ENCODE assay signal across 32 mouse cellular contexts in genomic region chr2:164449341-164450042, GRCm38 (mm10). TPM values are rescaled to one million over a fixed set of nuclear protein-coding genes. Genes with fewer than 3 reads are reported as not detected.
DNase-seq lines count a peak whose midpoint lies in the region; ATAC-seq and TF ChIP-seq lines count a peak whose summit lies in the region.
"Had no signal": no experiment of that assay in that cellular context is flagged by ENCODE, and none has a peak within 500 bp of the region (broad histone marks: within the 10 kb centered on the region; RNA-seq: fewer than 3 reads in every experiment).

No protein-coding gene starts in this region.

- H3K4me2 ChIP-seq in heart, embryonic 11.5 days, result no peak overlapping the region
- no peak overlapping the region for H3K4me2 ChIP-seq in limb, embryonic 14.5 days (replicated peaks; ENCODE audit: low read depth, low read length, severe bottlenecking)
- H3K4me2 ChIP-seq in embryonic facial prominence, embryonic 14.5 days (ENCODE audit: low read depth, low read length), result no peak overlapping the region
- H3K4me2 ChIP-seq in lung, postnatal 0 days (replicated peaks; ENCODE audit: low read depth, low read length), result no peak overlapping the region
- H3K4me2 ChIP-seq: forebrain, embryonic 13.5 days; hindbrain, embryonic 13.5 days; liver, embryonic 13.5 days had no signal

- ATAC-seq in heart, embryonic 11.5 days (replicated peaks; ENCODE audit: insufficient number of reproducible peaks, low FRiP score, low TSS enrichment), result no peak
- ATAC-seq in limb, embryonic 14.5 days (ENCODE audit: low FRiP score, low read depth), result no peak
- ATAC-seq in embryonic facial prominence, embryonic 14.5 days (ENCODE audit: low read depth), result peak; percentile 51; the same call in 1 of the 2 replicates
- ATAC-seq in lung, postnatal 0 days, result peak; percentile 78
- ATAC-seq: forebrain, embryonic 13.5 days; inflammation-experienced regulatory T-cells, adult 6 months had no signal

- intact Hi-C loops in heart, adult 2 months (cut with DNase I), result no loop called here

- 55% methylated on average over 14 of the region's 14 CpGs for WGBS in heart, embryonic 11.5 days (ENCODE audit: insufficient replicate concordance)
- 73% methylated on average over 14 of the region's 14 CpGs for WGBS in heart, adult 2 months
- WGBS in limb, embryonic 14.5 days, result 85% methylated on average over 14 of the region's 14 CpGs
- 87% methylated on average over 14 of the region's 14 CpGs for WGBS in limb, embryonic 10.5 days
- 72% methylated on average over 14 of the region's 14 CpGs for whole genome bisulfite sequencing in embryonic facial prominence, embryonic 14.5 days
- 50% methylated on average over 14 of the region's 14 CpGs for WGBS in lung, postnatal 0 days

- H3K9ac ChIP-seq in heart, embryonic 11.5 days (ENCODE audit: low read depth, low read length), result no peak overlapping the region
- H3K9ac ChIP-seq in heart, adult 2 months (ENCODE audit: low read depth, low read length), result no peak overlapping the region
- no peak overlapping the region for H3K9ac ChIP-seq in limb, embryonic 14.5 days (ENCODE audit: low read depth, low read length, severe bottlenecking)
- no peak overlapping the region for H3K9ac ChIP-seq in embryonic facial prominence, embryonic 14.5 days (ENCODE audit: low read depth, low read length)
- no peak overlapping the region for H3K9ac ChIP-seq in lung, postnatal 0 days (replicated peaks; ENCODE audit: low read depth)
- H3K9ac ChIP-seq: forebrain, embryonic 13.5 days; hindbrain, embryonic 13.5 days; liver, embryonic 13.5 days had no signal

- H3K79me2 ChIP-seq in heart, adult 2 months (replicated peaks; ENCODE audit: control insufficient read depth, insufficient read depth, low read length), result no peaks in the 10 kb centered on the region

- TF ChIP-seq CTCF in heart, adult 2 months (IDR thresholded peaks at IDR 0.05), result no peak
- no peak for TF ChIP-seq CTCF in lung, postnatal 0 days (IDR thresholded peaks at IDR 0.05)

- H3K4me1 ChIP-seq in heart, embryonic 11.5 days (ENCODE audit: control insufficient read depth, insufficient read depth, low read length), result peaks cover 15% of the 10 kb centered on the region
- H3K4me1 ChIP-seq in heart, adult 2 months (ENCODE audit: control insufficient read depth, insufficient read depth, low read length), result peaks cover 6% of the 10 kb centered on the region
- H3K4me1 ChIP-seq in limb, embryonic 14.5 days (ENCODE audit: control insufficient read depth, insufficient read depth, low read length), result peaks cover 19% of the 10 kb centered on the region
- H3K4me1 ChIP-seq in limb, embryonic 10.5 days, result peaks cover 21% of the 10 kb centered on the region
- peaks cover 14% of the 10 kb centered on the region for H3K4me1 ChIP-seq in embryonic facial prominence, embryonic 14.5 days (ENCODE audit: control insufficient read depth, insufficient read depth, low read length)
- peaks cover 23% of the 10 kb centered on the region; the same call in 1 of the 2 replicates for H3K4me1 ChIP-seq in lung, postnatal 0 days (ENCODE audit: insufficient read depth, low read depth, low read length)
- H3K4me1 ChIP-seq: forebrain, embryonic 13.5 days; hindbrain, embryonic 13.5 days; midbrain, embryonic 10.5 days had no signal

- no peak for DNase-seq in heart, adult 2 months
- no peak for DNase-seq in limb, embryonic 14.5 days (ENCODE audit: low spot score)
- no peak for DNase-seq in limb, embryonic 10.5 days (ENCODE audit: low spot score)
- peak; percentile 43 for DNase-seq in embryonic facial prominence, embryonic 14.5 days (ENCODE audit: low spot score)
- DNase-seq in lung, postnatal 0 days (ENCODE audit: low spot score), result peak; percentile 71
- DNase-seq in adrenal gland, postnatal 4 days (ENCODE audit: low spot score in 2 of 2), result no peak
- DNase-seq: adrenal gland, postnatal 14 days; cerebellum, adult 11-12 months; cerebellum, postnatal 25 days; embryo, embryonic 11 days; gastrocnemius, postnatal 14 days; kidney, postnatal 36 days; layer of hippocampus, adult 9-11 months; left cerebral cortex, postnatal 4 days; liver, embryonic 13.5 days; right cerebral cortex, adult 18-20 months; thymus, adult 2 months had no signal

- no peak for TF ChIP-seq EP300 in heart, adult 2 months (IDR thresholded peaks at IDR 0.05; ENCODE audit: insufficient read depth, low read depth, low read length)
- peak; percentile 43; the same call in 1 of the 2 replicates for TF ChIP-seq EP300 in lung, postnatal 0 days (IDR thresholded peaks at IDR 0.05)

- H3K4me3 ChIP-seq in heart, embryonic 11.5 days (ENCODE audit: low read depth, low read length), result no peak overlapping the region
- H3K4me3 ChIP-seq in heart, adult 2 months, result no peak overlapping the region
- no peak overlapping the region for H3K4me3 ChIP-seq in limb, embryonic 14.5 days (replicated peaks; ENCODE audit: low read length)
- H3K4me3 ChIP-seq in limb, embryonic 10.5 days, result no peak overlapping the region
- H3K4me3 ChIP-seq in embryonic facial prominence, embryonic 14.5 days (ENCODE audit: low read depth, low read length), result no peak overlapping the region
- H3K4me3 ChIP-seq in lung, postnatal 0 days (ENCODE audit: low read depth, low read length), result no peak overlapping the region
- H3K4me3 ChIP-seq: forebrain, embryonic 13.5 days; hindbrain, embryonic 13.5 days; left cerebral cortex, adult 2 months; liver, embryonic 13.5 days; midbrain, embryonic 10.5 days had no signal

- H3K9me3 ChIP-seq in heart, embryonic 11.5 days (replicated peaks; ENCODE audit: control insufficient read depth, low read length), result no peaks in the 10 kb centered on the region
- no peaks in the 10 kb centered on the region for H3K9me3 ChIP-seq in limb, embryonic 14.5 days (ENCODE audit: control insufficient read depth, low read length)
- no peaks in the 10 kb centered on the region for H3K9me3 ChIP-seq in limb, embryonic 10.5 days (replicated peaks)
- H3K9me3 ChIP-seq in embryonic facial prominence, embryonic 14.5 days (ENCODE audit: control insufficient read depth, low read length), result peaks cover 4% of the 10 kb centered on the region; the same call in 1 of the 2 replicates
- H3K9me3 ChIP-seq in lung, postnatal 0 days (ENCODE audit: low read length), result no peaks in the 10 kb centered on the region
- H3K9me3 ChIP-seq: forebrain, embryonic 13.5 days; hindbrain, embryonic 13.5 days; liver, embryonic 13.5 days; midbrain, embryonic 10.5 days had no signal

- no peaks in the 10 kb centered on the region for H3K36me3 ChIP-seq in heart, embryonic 11.5 days (ENCODE audit: control insufficient read depth, insufficient read depth, low read length)
- no peaks in the 10 kb centered on the region for H3K36me3 ChIP-seq in heart, adult 2 months (ENCODE audit: control insufficient read depth, insufficient read depth, low read length)
- H3K36me3 ChIP-seq in limb, embryonic 14.5 days (ENCODE audit: control insufficient read depth, insufficient read depth, low read length), result no peaks in the 10 kb centered on the region
- H3K36me3 ChIP-seq in limb, embryonic 10.5 days, result no peaks in the 10 kb centered on the region
- no peaks in the 10 kb centered on the region for H3K36me3 ChIP-seq in embryonic facial prominence, embryonic 14.5 days (ENCODE audit: control insufficient read depth, insufficient read depth, low read length)
- H3K36me3 ChIP-seq in lung, postnatal 0 days (ENCODE audit: insufficient read depth, low read length), result no peaks in the 10 kb centered on the region
- H3K36me3 ChIP-seq: hindbrain, embryonic 13.5 days; liver, embryonic 13.5 days; midbrain, embryonic 10.5 days had no signal

- peak overlapping the region; percentile 7; the same call in 1 of the 2 replicates for H3K27ac ChIP-seq in heart, embryonic 11.5 days (ENCODE audit: low read depth, low read length)
- H3K27ac ChIP-seq in heart, adult 2 months, result no peak overlapping the region
- 0 out of 2 replicates have a peak overlapping the region, but pooled peaks have one; percentile 33 for H3K27ac ChIP-seq in limb, embryonic 14.5 days (replicated peaks; ENCODE audit: low read depth, low read length)
- no peak overlapping the region for H3K27ac ChIP-seq in limb, embryonic 10.5 days
- peak overlapping the region; percentile 65 for H3K27ac ChIP-seq in embryonic facial prominence, embryonic 14.5 days (replicated peaks; ENCODE audit: low read depth, low read length)
- H3K27ac ChIP-seq in lung, postnatal 0 days (ENCODE audit: low read length), result peak overlapping the region; percentile 81
- H3K27ac ChIP-seq: forebrain, embryonic 13.5 days; hindbrain, embryonic 13.5 days; left cerebral cortex, adult 2 months; liver, embryonic 13.5 days; macrophage; midbrain, embryonic 10.5 days had no signal

- H3K27me3 ChIP-seq in heart, embryonic 11.5 days (ENCODE audit: control insufficient read depth, insufficient read depth, low read length), result no peaks in the 10 kb centered on the region
- no peaks in the 10 kb centered on the region for H3K27me3 ChIP-seq in heart, adult 2 months (ENCODE audit: control insufficient read depth, insufficient read depth, low read length)
- no peaks in the 10 kb centered on the region for H3K27me3 ChIP-seq in limb, embryonic 14.5 days (ENCODE audit: control insufficient read depth, insufficient read depth, low read length)
- H3K27me3 ChIP-seq in limb, embryonic 10.5 days (ENCODE audit: low read depth, poor library complexity, severe bottlenecking), result 0 out of 2 replicates have a peak, but pooled peaks cover 7% of the 10 kb centered on the region
- H3K27me3 ChIP-seq in embryonic facial prominence, embryonic 14.5 days (replicated peaks; ENCODE audit: control insufficient read depth, insufficient read depth, low read length), result no peaks in the 10 kb centered on the region
- no peaks in the 10 kb centered on the region for H3K27me3 ChIP-seq in lung, postnatal 0 days (replicated peaks; ENCODE audit: insufficient read depth, low read length)
- H3K27me3 ChIP-seq: hindbrain, embryonic 13.5 days had no signal

- no peak for TF ChIP-seq POLR2A in heart, adult 2 months (IDR thresholded peaks at IDR 0.05; ENCODE audit: insufficient read depth, low read depth, low read length)
- TF ChIP-seq POLR2A in limb, embryonic 14.5 days (IDR thresholded peaks at IDR 0.05; ENCODE audit: borderline replicate concordance, extremely low read depth, insufficient read depth, insufficient read length), result no peak

RNA-seq across cellular contexts. Expression of gene Sdc4, which starts 5.8 kb away (rescaled TPM):
- polyA plus RNA-seq in heart, embryonic 11.5 days (2014; fragmentation: Nextera tagmentation; extraction: Ambion mirVana), result 33.9 and 34.6 TPM in 2 replicates
- total RNA-seq in heart, adult 2 months (2021), result 10 to 100 TPM; 20.2 to 26.0 TPM
- 14.7 and 15.5 TPM in 2 replicates for polyA plus RNA-seq in heart, adult 2 months (2012; rRNA removed)
- polyA plus RNA-seq in limb, embryonic 14.5 days (2012; rRNA removed), result 27.4 and 29.7 TPM in 2 replicates
- polyA plus RNA-seq in limb, embryonic 14.5 days (2014; fragmentation: Nextera tagmentation; extraction: Ambion mirVana), result 65.9 and 68.2 TPM in 2 replicates
- 22.1 and 24.2 TPM in 2 replicates for polyA plus RNA-seq in limb, embryonic 10.5 days (2016; fragmentation: Nextera tagmentation; extraction: Ambion mirVana)
- 57.1 and 58.4 TPM in 2 replicates for polyA plus RNA-seq in embryonic facial prominence, embryonic 14.5 days (2014; fragmentation: Nextera tagmentation; extraction: Ambion mirVana)
- polyA plus RNA-seq in lung, postnatal 0 days (2015; fragmentation: Nextera tagmentation; extraction: Ambion mirVana), result 217 and 289 TPM in 2 replicates
- 10 to 100 TPM; 75.2 to 93.9 TPM for total RNA-seq in adrenal gland, postnatal 4 days (2021)
- total RNA-seq: MEL had no signal

RNA-seq across cellular contexts. Expression of gene Sys1, which starts 7.3 kb away (rescaled TPM):
- 37.0 and 42.3 TPM in 2 replicates for polyA plus RNA-seq in heart, embryonic 11.5 days (2014; fragmentation: Nextera tagmentation; extraction: Ambion mirVana)
- 10 to 100 TPM; 21.1 to 26.4 TPM for total RNA-seq in heart, adult 2 months (2021)
- polyA plus RNA-seq in heart, adult 2 months (2012; rRNA removed), result 52.0 and 55.0 TPM in 2 replicates
- 48.4 and 68.8 TPM in 2 replicates for polyA plus RNA-seq in limb, embryonic 14.5 days (2012; rRNA removed)
- 73.1 TPM in 2 replicates for polyA plus RNA-seq in limb, embryonic 14.5 days (2014; fragmentation: Nextera tagmentation; extraction: Ambion mirVana)
- polyA plus RNA-seq in limb, embryonic 10.5 days (2016; fragmentation: Nextera tagmentation; extraction: Ambion mirVana), result 54.4 and 54.5 TPM in 2 replicates
- polyA plus RNA-seq in embryonic facial prominence, embryonic 14.5 days (2014; fragmentation: Nextera tagmentation; extraction: Ambion mirVana), result 63.3 and 68.3 TPM in 2 replicates
- 63.5 and 66.2 TPM in 2 replicates for polyA plus RNA-seq in lung, postnatal 0 days (2015; fragmentation: Nextera tagmentation; extraction: Ambion mirVana)
- total RNA-seq in adrenal gland, postnatal 4 days (2021), result 10 to 100 TPM; 34.7 to 35.0 TPM

RNA-seq across cellular contexts. Expression of gene Gm20458, which starts 11.3 kb away (rescaled TPM):
- polyA plus RNA-seq in heart, embryonic 11.5 days (2014; fragmentation: Nextera tagmentation; extraction: Ambion mirVana), result 4.8 and 8.4 TPM in 2 replicates
- total RNA-seq in heart, adult 2 months (2021), result 1 to 10 TPM; 8.0 to 9.2 TPM
- 7.8 and 17.2 TPM in 2 replicates for polyA plus RNA-seq in heart, adult 2 months (2012; rRNA removed)
- polyA plus RNA-seq in limb, embryonic 14.5 days (2012; rRNA removed), result 9.0 and 10.4 TPM in 2 replicates
- polyA plus RNA-seq in limb, embryonic 14.5 days (2014; fragmentation: Nextera tagmentation; extraction: Ambion mirVana), result 12.2 and 14.3 TPM in 2 replicates
- 2.2 and 3.2 TPM in 2 replicates for polyA plus RNA-seq in limb, embryonic 10.5 days (2016; fragmentation: Nextera tagmentation; extraction: Ambion mirVana)
- polyA plus RNA-seq in embryonic facial prominence, embryonic 14.5 days (2014; fragmentation: Nextera tagmentation; extraction: Ambion mirVana), result 12.5 and 14.7 TPM in 2 replicates
- polyA plus RNA-seq in lung, postnatal 0 days (2015; fragmentation: Nextera tagmentation; extraction: Ambion mirVana), result 23.5 and 32.9 TPM in 2 replicates
- total RNA-seq in adrenal gland, postnatal 4 days (2021), result 1 to 10 TPM in 1 of 2 experiments, under 1 TPM in 1; 0.48 to 3.0 TPM
- total RNA-seq: monocyte, adult 5-6 weeks had no signal

RNA-seq across cellular contexts. Expression of gene Trp53tg5, which starts 24.0 kb away (rescaled TPM):
- polyA plus RNA-seq in heart, embryonic 11.5 days (2014; fragmentation: Nextera tagmentation; extraction: Ambion mirVana), result not detected in 2 replicates
- not detected for total RNA-seq in heart, adult 2 months (2021)
- polyA plus RNA-seq in heart, adult 2 months (2012; rRNA removed), result not detected in 2 replicates
- not detected in 2 replicates for polyA plus RNA-seq in limb, embryonic 14.5 days (2012; rRNA removed)
- polyA plus RNA-seq in limb, embryonic 14.5 days (2014; fragmentation: Nextera tagmentation; extraction: Ambion mirVana), result 0.22 TPM in 1 of 2 replicates, not detected in the other
- not detected in 2 replicates for polyA plus RNA-seq in limb, embryonic 10.5 days (2016; fragmentation: Nextera tagmentation; extraction: Ambion mirVana)
- polyA plus RNA-seq in embryonic facial prominence, embryonic 14.5 days (2014; fragmentation: Nextera tagmentation; extraction: Ambion mirVana), result not detected in 2 replicates
- not detected in 2 replicates for polyA plus RNA-seq in lung, postnatal 0 days (2015; fragmentation: Nextera tagmentation; extraction: Ambion mirVana)
- total RNA-seq in adrenal gland, postnatal 4 days (2021), result not detected
- total RNA-seq: adrenal gland, postnatal 14 days; CH12.LX; gastrocnemius, postnatal 14 days; left cerebral cortex, adult 2 months; left cerebral cortex, postnatal 4 days; MEL; monocyte, adult 5-6 weeks had no signal
- polyA plus RNA-seq: forebrain, embryonic 13.5 days; frontal cortex, adult 2 months; heart, postnatal 0 days; inflammation-experienced regulatory T-cells, adult 6 months; kidney, embryonic 14.5 days; liver, embryonic 13.5 days; macrophage; midbrain, embryonic 10.5 days; neural tube, embryonic 11.5 days; small intestine, adult 2 months; thymus, adult 2 months had no signal

RNA-seq across cellular contexts. Expression of gene Dbndd2, which starts 36.4 kb away (rescaled TPM):
- polyA plus RNA-seq in heart, embryonic 11.5 days (2014; fragmentation: Nextera tagmentation; extraction: Ambion mirVana), result 16.5 and 21.9 TPM in 2 replicates
- total RNA-seq in heart, adult 2 months (2021), result 10 to 100 TPM in 1 of 2 experiments, 1 to 10 TPM in 1; 8.0 to 10.3 TPM
- polyA plus RNA-seq in heart, adult 2 months (2012; rRNA removed), result 17.9 and 31.9 TPM in 2 replicates
- polyA plus RNA-seq in limb, embryonic 14.5 days (2012; rRNA removed), result 7.7 and 8.3 TPM in 2 replicates
- 2.9 and 4.4 TPM in 2 replicates for polyA plus RNA-seq in limb, embryonic 14.5 days (2014; fragmentation: Nextera tagmentation; extraction: Ambion mirVana)
- polyA plus RNA-seq in limb, embryonic 10.5 days (2016; fragmentation: Nextera tagmentation; extraction: Ambion mirVana), result 0.70 and 2.1 TPM in 2 replicates
- 4.1 and 10.5 TPM in 2 replicates for polyA plus RNA-seq in embryonic facial prominence, embryonic 14.5 days (2014; fragmentation: Nextera tagmentation; extraction: Ambion mirVana)
- 39.9 and 44.6 TPM in 2 replicates for polyA plus RNA-seq in lung, postnatal 0 days (2015; fragmentation: Nextera tagmentation; extraction: Ambion mirVana)
- 10 to 100 TPM; 10.9 to 17.1 TPM for total RNA-seq in adrenal gland, postnatal 4 days (2021)

Comparison
In these comparisons a context has a peak if more than half of its experiments do, and no peak if none do; other contexts are left out.
1. H3K27ac ChIP-seq: peak in heart, embryonic 11.5 days (single experiment), limb, embryonic 14.5 days (single experiment), embryonic facial prominence, embryonic 14.5 days (single experiment) and lung, postnatal 0 days (single experiment); none in heart, adult 2 months (single experiment) and limb, embryonic 10.5 days (single experiment).
2. ATAC-seq: peak in embryonic facial prominence, embryonic 14.5 days (single experiment) and lung, postnatal 0 days (single experiment); none in heart, embryonic 11.5 days (single experiment) and limb, embryonic 14.5 days (single experiment).
3. DNase-seq: peak in embryonic facial prominence, embryonic 14.5 days (single experiment) and lung, postnatal 0 days (single experiment); none in heart, adult 2 months (0 of 2), limb, embryonic 14.5 days (single experiment), limb, embryonic 10.5 days (single experiment) and adrenal gland, postnatal 4 days (0 of 2).